Mouse (Mus musculus): Measurements from ENCODE around the gene S100a6. TPM values are rescaled to one million over a fixed set of nuclear protein-coding genes. Genes with fewer than 3 reads are reported as not detected.

S100a6 gene
- total and polyA plus RNA-seq, 3 experiments, result 65.8 to 158 (median 79.9) TPM

- 100% methylated on average over 1 of the region's 1 CpGs for WGBS
- Histone ChIP-seq H3K27ac (no peak overlapping the region), H3K36me3 (ENCODE audit: control insufficient read depth, insufficient read depth, low read length) (no peaks in the 10 kb centered on the region), H3K79me2 (replicated peaks; ENCODE audit: control insufficient read depth, insufficient read depth, low read length) (no peaks in the 10 kb centered on the region), H3K4me1 (ENCODE audit: control insufficient read depth, insufficient read depth, low read length) (peaks cover 6% of the 10 kb centered on the region; the same call in 1 of the 2 replicates), H3K4me3 (no peak overlapping the region), H3K27me3 (ENCODE audit: control insufficient read depth, insufficient read depth, low read length) (no peaks in the 10 kb centered on the region), H3K9ac (ENCODE audit: low read depth, low read length) (no peak overlapping the region)
- TF ChIP-seq EP300 (IDR thresholded peaks at IDR 0.05; ENCODE audit: insufficient read depth, low read depth, low read length), result no peak
- TF ChIP-seq CTCF (IDR thresholded peaks at IDR 0.05), result peak; percentile 56
- no peak for TF ChIP-seq POLR2A (IDR thresholded peaks at IDR 0.05; ENCODE audit: insufficient read depth, low read depth, low read length)
- DNase-seq, result no peak
- intact Hi-C loops (cut with DNase I), result loop anchor here (5.0 kb wide), 1 partner anchor 125 kb away; no protein-coding TSS in a partner anchor
Observed at GRCm38 (mm10) chr3:90582156-90582555, 30.5 kb upstream of the S100a6 start.

- TF ChIP-seq EP300 (IDR thresholded peaks at IDR 0.05; ENCODE audit: insufficient read depth, low read depth, low read length) (no peak), CTCF (IDR thresholded peaks at IDR 0.05) (no peak), POLR2A (IDR thresholded peaks at IDR 0.05; ENCODE audit: insufficient read depth, low read depth, low read length) (no peak)
- no peaks in the 10 kb centered on the region for H3K79me2 ChIP-seq (replicated peaks; ENCODE audit: control insufficient read depth, insufficient read depth, low read length)
- peaks cover 7% of the 10 kb centered on the region for H3K4me1 ChIP-seq (ENCODE audit: control insufficient read depth, insufficient read depth, low read length)
- 93% methylated on average over 4 of the region's 4 CpGs for WGBS
- intact Hi-C loops (cut with DNase I), result loop anchor here (5.0 kb wide), 1 partner anchor 125 kb away; no protein-coding TSS in a partner anchor
- H3K4me3 ChIP-seq, result no peak overlapping the region
- H3K9ac ChIP-seq (ENCODE audit: low read depth, low read length), result no peak overlapping the region
- no peak for DNase-seq
- no peak overlapping the region for H3K27ac ChIP-seq
- no peaks in the 10 kb centered on the region for H3K27me3 ChIP-seq (ENCODE audit: control insufficient read depth, insufficient read depth, low read length)
- no peaks in the 10 kb centered on the region for H3K36me3 ChIP-seq (ENCODE audit: control insufficient read depth, insufficient read depth, low read length)
Observed at GRCm38 (mm10) chr3:90582556-90582955, 30.1 kb upstream of the S100a6 start.

- DNase-seq, result peak; percentile 60
- H3K27me3 ChIP-seq (ENCODE audit: control insufficient read depth, insufficient read depth, low read length), result no peaks in the 10 kb centered on the region
- intact Hi-C loops (cut with DNase I), result loop anchor here (2.0 to 5.0 kb wide), 2 partner anchors 57 to 123 kb away; partner anchors contain the start of gene S100a14
- no peak overlapping the region for H3K9ac ChIP-seq (ENCODE audit: low read depth, low read length)
- no peak overlapping the region for H3K4me3 ChIP-seq
- TF ChIP-seq CTCF (IDR thresholded peaks at IDR 0.05) (peak; percentile 29), POLR2A (IDR thresholded peaks at IDR 0.05; ENCODE audit: insufficient read depth, low read depth, low read length) (no peak), EP300 (IDR thresholded peaks at IDR 0.05; ENCODE audit: insufficient read depth, low read depth, low read length) (0 out of 2 replicates have a peak, but pooled peaks have one; percentile 45)
- H3K36me3 ChIP-seq (ENCODE audit: control insufficient read depth, insufficient read depth, low read length), result no peaks in the 10 kb centered on the region
- WGBS, result 25% methylated on average over 3 of the region's 3 CpGs
- no peaks in the 10 kb centered on the region for H3K79me2 ChIP-seq (replicated peaks; ENCODE audit: control insufficient read depth, insufficient read depth, low read length)
- peak overlapping the region; percentile 41 for H3K27ac ChIP-seq
- H3K4me1 ChIP-seq (ENCODE audit: control insufficient read depth, insufficient read depth, low read length), result peaks cover 11% of the 10 kb centered on the region
Observed at GRCm38 (mm10) chr3:90583893-90584292, 28.8 kb upstream of the S100a6 start.

GRCm38 (mm10) chr3:90585595-90585994 lies 27.1 kb upstream of the S100a6 start:
- Histone ChIP-seq H3K9ac (ENCODE audit: low read depth, low read length) (no peak overlapping the region), H3K27me3 (ENCODE audit: control insufficient read depth, insufficient read depth, low read length) (no peaks in the 10 kb centered on the region), H3K27ac (peak overlapping the region; percentile 81), H3K4me3 (no peak overlapping the region), H3K79me2 (replicated peaks; ENCODE audit: control insufficient read depth, insufficient read depth, low read length) (no peaks in the 10 kb centered on the region), H3K4me1 (ENCODE audit: control insufficient read depth, insufficient read depth, low read length) (peaks cover 11% of the 10 kb centered on the region), H3K36me3 (ENCODE audit: control insufficient read depth, insufficient read depth, low read length) (no peaks in the 10 kb centered on the region)
- intact Hi-C loops (cut with DNase I), result loop anchor here (1.0 to 5.0 kb wide), 4 partner anchors 30 to 93 kb away; partner anchors contain the start of genes S100a14, S100a7a and Snapin
- WGBS, result 29% methylated on average over 5 of the region's 5 CpGs
- TF ChIP-seq EP300 (IDR thresholded peaks at IDR 0.05; ENCODE audit: insufficient read depth, low read depth, low read length), result peak; percentile 74; the same call in 1 of the 2 replicates
- TF ChIP-seq CTCF (IDR thresholded peaks at IDR 0.05), result peak; percentile 94
- TF ChIP-seq POLR2A (IDR thresholded peaks at IDR 0.05; ENCODE audit: insufficient read depth, low read depth, low read length), result no peak
- DNase-seq, result peak; percentile 64 to 74

- no peak overlapping the region for H3K9ac ChIP-seq (ENCODE audit: low read depth, low read length)
- H3K79me2 ChIP-seq (replicated peaks; ENCODE audit: control insufficient read depth, insufficient read depth, low read length), result no peaks in the 10 kb centered on the region
- 84% methylated on average over 15 of the region's 15 CpGs for WGBS
- no peaks in the 10 kb centered on the region for H3K36me3 ChIP-seq (ENCODE audit: control insufficient read depth, insufficient read depth, low read length)
- no peaks in the 10 kb centered on the region for H3K27me3 ChIP-seq (ENCODE audit: control insufficient read depth, insufficient read depth, low read length)
- H3K4me3 ChIP-seq, result no peak overlapping the region
- DNase-seq, result no peak
- TF ChIP-seq EP300 (IDR thresholded peaks at IDR 0.05; ENCODE audit: insufficient read depth, low read depth, low read length) (no peak), CTCF (IDR thresholded peaks at IDR 0.05) (no peak; the same call in 1 of the 2 replicates), POLR2A (IDR thresholded peaks at IDR 0.05; ENCODE audit: insufficient read depth, low read depth, low read length) (no peak)
- intact Hi-C loops (cut with DNase I), result loop anchor here (5.0 kb wide), 2 partner anchors 66 to 94 kb away; partner anchors contain the start of genes S100a7a and Snapin
- H3K27ac ChIP-seq, result peak overlapping the region; percentile 81
- H3K4me1 ChIP-seq (ENCODE audit: control insufficient read depth, insufficient read depth, low read length), result peaks cover 11% of the 10 kb centered on the region
Observed at GRCm38 (mm10) chr3:90586016-90586643, 26.6 kb upstream of the S100a6 start.

- no peak overlapping the region for H3K4me3 ChIP-seq
- DNase-seq, result peak; percentile 80 to 89
- H3K27me3 ChIP-seq (ENCODE audit: control insufficient read depth, insufficient read depth, low read length), result no peaks in the 10 kb centered on the region
- intact Hi-C loops (cut with DNase I), result loop anchor here (5.0 kb wide), 2 partner anchors 65 to 95 kb away; partner anchors contain the start of genes S100a7a and Snapin
- 30% methylated on average over 10 of the region's 10 CpGs for WGBS
- H3K27ac ChIP-seq, result peak overlapping the region; percentile 81
- H3K9ac ChIP-seq (ENCODE audit: low read depth, low read length), result no peak overlapping the region
- no peaks in the 10 kb centered on the region for H3K36me3 ChIP-seq (ENCODE audit: control insufficient read depth, insufficient read depth, low read length)
- H3K4me1 ChIP-seq (ENCODE audit: control insufficient read depth, insufficient read depth, low read length), result peaks cover 11% of the 10 kb centered on the region
- TF ChIP-seq CTCF (IDR thresholded peaks at IDR 0.05) (peak; percentile 10; the same call in 1 of the 2 replicates), POLR2A (IDR thresholded peaks at IDR 0.05; ENCODE audit: insufficient read depth, low read depth, low read length) (no peak), EP300 (IDR thresholded peaks at IDR 0.05; ENCODE audit: insufficient read depth, low read depth, low read length) (0 out of 2 replicates have a peak, but pooled peaks have one; percentile 9)
- H3K79me2 ChIP-seq (replicated peaks; ENCODE audit: control insufficient read depth, insufficient read depth, low read length), result no peaks in the 10 kb centered on the region
Observed at GRCm38 (mm10) chr3:90586906-90587305, 25.8 kb upstream of the S100a6 start.
